Mouse (Mus musculus) urinary bladder, adult 2 months (tissue): ENCODE measurements around the gene Mospd3. TPM values are rescaled to one million over a fixed set of nuclear protein-coding genes. Genes with fewer than 3 reads are reported as not detected.
A peak's percentile ranks its signal among the peaks of the same experiment; 100 is the strongest.

Experiments used
- DNase-seq: peaks from one replicate; pipeline ENCODE4 v3.0.0; 2022; ENCODE audit warnings: low spot score
- polyA plus RNA-seq: library from polyadenylated mRNA; depleted of rRNA; stranded (reverse); fragments of >200 nt; gene quantifications from 2 replicates; pipeline ENCODE4 v1.2.3, GENCODE M21; 2012; rRNA removed

Mospd3 gene
- polyA plus RNA-seq, 1 experiment = 30.9 TPM

DNA sequence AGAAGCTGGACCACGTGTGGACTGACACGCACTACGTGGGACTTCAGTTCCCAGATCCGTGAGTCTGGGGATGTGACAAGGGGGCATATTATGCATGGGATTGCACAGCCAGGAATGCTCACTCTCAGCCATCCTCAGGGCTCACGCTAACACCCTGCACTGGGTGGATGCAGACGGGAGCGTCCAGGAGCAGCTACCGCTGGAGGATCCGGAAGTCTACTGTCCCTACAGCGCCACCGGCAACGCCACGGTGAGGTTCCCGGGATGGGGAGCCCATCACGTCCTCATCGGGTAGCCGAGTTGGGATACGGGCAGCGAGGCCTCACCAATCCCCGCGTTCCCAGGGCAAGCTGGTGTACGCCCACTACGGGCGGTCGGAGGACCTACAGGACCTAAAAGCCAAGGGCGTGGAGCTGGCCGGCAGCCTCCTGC is 26.4 kb downstream of the Mospd3 start:
- no peak for DNase-seq

- no peak for DNase-seq
Measured at GRCm38 (mm10) chr5:137570691-137571586, 29.9 kb downstream of the Mospd3 start.

DNA sequence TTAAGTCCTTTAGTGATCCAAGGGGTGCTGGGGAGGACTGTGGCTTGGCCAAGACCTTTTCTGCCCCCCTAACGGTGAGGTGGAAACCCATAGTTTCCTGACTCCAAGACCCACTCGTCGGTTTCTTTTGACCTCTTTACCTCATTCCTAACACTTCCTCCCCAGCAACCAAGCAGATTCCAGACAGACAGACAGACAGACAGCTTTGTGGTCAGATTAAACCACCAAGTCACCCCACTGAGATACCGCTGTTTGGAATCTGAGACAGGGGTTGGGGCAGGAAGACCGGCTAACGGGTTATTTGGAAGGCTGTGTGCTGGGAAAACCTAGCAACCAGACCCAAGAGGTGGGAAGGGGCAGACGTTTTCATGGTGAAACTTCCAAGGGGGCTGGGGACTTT is 30.7 kb downstream of the Mospd3 start:
- no peak for DNase-seq

DNA sequence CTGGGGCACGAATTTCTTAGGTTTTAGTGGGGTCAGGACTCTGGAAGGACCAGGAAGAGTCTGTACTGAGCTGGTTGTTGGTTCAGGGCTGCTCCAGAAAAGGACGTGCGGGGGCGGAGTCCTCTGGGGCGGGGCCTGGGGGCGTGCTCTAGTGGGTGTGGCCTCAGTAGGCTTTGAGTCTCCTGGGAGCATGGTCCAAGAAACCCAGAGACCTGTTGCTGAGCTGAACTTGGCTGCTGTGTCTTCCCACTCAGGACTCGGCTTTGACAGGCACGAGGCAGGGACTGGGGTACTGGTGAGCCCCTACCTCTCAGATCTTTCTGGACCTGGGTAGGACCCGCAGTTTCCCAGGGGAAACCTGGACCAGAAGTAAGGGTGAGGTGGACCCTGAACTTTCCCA is 31.2 kb downstream of the Mospd3 start, which contains the start of gene Tfr2:
TSS of gene Tfr2 (plus strand) at position 176 of the 400 bp plus-strand sequence.
- DNase-seq = no peak

DNA sequence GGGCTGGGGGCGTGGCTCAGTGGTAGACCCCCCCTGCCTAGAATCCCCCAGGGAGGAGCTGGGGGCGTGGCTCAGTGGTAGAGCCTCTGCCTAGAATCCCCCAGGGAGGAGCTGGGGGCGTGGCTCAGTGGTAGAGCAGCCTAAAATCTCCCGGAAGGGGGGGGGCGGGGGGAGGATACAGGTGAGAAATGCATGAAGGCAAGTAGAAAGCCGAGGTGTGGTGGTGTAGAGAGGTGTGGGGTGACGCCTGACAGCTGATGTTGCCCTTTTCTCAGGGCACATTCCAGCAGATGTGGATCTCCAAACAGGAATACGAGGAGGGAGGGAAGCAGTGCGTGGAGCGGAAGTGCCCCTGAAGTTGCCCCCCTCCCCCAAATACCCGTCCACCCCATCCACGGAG is 31.8 kb downstream of the Mospd3 start:
- DNase-seq = no peak

GRCm38 (mm10) chr5:137568223-137568798 is 32.5 kb downstream of the Mospd3 start:
- DNase-seq = no peak

- no peak for DNase-seq
Measured at GRCm38 (mm10) chr5:137566416-137566815, 34.4 kb downstream of the Mospd3 start.

DNA sequence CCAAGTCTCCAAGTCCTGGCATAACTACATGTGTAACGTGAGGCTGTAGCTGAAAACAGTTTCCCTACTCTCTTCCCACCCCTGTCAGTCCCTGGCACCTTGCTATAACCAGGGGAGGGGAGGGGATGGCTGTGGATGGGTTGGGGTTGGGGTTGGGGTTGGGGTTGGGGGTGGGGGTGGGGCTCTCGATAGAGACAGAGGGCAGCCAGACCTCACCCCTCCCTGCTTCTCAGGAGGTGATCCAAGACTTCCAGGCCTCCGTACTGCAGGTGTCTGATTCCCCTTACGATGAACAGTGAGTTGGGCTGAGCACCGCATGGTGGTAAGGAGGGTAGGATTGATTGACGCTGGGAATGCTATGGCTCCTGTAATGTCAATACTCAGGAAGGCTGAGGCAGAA is 35.1 kb downstream of the Mospd3 start:
- no peak for DNase-seq

- DNase-seq = no peak
Measured at GRCm38 (mm10) chr5:137562965-137563364, 37.9 kb downstream of the Mospd3 start.

- DNase-seq = no peak
Measured at GRCm38 (mm10) chr5:137561556-137561955, 39.3 kb downstream of the Mospd3 start.

GRCm38 (mm10) chr5:137553898-137554297 is 47.0 kb downstream of the Mospd3 start:
- DNase-seq = no peak

DNA sequence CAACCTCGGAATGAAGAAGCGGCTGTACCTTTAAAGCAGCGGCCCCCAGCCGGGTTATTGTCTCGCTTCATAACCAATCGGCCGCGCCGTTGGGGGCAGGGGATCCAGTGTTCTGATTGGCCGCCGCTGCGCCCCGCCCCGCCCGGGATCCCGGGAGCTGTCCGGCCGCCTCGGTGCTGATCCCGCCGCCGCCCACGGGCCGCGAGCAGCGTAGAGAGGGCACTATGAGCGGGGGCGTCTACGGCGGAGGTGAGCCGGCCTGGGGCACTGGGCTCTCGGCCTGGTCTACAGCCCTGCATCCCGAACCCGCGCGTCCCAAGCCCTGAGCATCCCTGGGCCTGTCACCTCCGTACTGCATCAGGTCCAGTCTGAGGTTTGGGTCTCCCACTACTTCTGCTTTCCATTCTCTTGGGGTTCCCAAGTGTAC is 47.4 kb downstream of the Mospd3 start, which contains the start of gene Actl6b:
TSS of gene Actl6b (plus strand) at position 107 of the 427 bp plus-strand sequence.
- peak; percentile 44 for DNase-seq

DNA sequence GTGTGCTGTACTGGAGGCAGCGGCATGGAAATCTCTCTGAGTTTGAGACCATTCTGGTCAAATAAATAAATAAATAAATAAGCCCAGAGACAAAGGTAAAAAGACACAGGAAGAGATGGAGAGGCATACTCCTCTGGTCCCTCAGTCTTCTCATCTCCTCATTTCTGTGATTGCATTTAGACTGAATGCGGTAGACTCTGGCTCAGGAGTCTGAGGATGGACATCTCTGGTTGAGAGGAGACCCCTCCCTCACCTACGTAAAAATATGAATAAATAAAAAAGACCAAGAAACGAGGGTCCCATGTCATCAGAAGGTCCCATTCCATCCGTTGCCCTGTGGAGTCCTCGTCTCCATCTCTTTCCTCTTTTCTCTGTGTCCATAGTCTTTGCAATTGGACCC is 47.9 kb downstream of the Mospd3 start:
- no peak for DNase-seq

GRCm38 (mm10) chr5:137551119-137551518 is 49.7 kb downstream of the Mospd3 start:
- DNase-seq = no peak

GRCm38 (mm10) chr5:137549840-137550239 is 51.0 kb downstream of the Mospd3 start:
- DNase-seq = no peak

Other genes starting within 250 kb of the Mospd3 start
- 0.11 and 0.15 TPM in 2 replicates for gene Zan, start 124.0 kb downstream of the Mospd3 start, polyA plus RNA-seq
- gene Pop7, start 98.5 kb downstream of the Mospd3 start, polyA plus RNA-seq = 23.4 and 29.6 TPM in 2 replicates
- gene Gigyf1, start 82.5 kb downstream of the Mospd3 start, polyA plus RNA-seq = 32.4 and 34.7 TPM in 2 replicates
- not detected in 2 replicates for gene Epo, start 67.8 kb downstream of the Mospd3 start, polyA plus RNA-seq
- gene Gnb2, start 67.5 kb downstream of the Mospd3 start, polyA plus RNA-seq = 363 and 433 TPM in 2 replicates
- 0.06 TPM in 1 of 2 replicates, not detected in the other for gene Actl6b, start 47.5 kb downstream of the Mospd3 start, polyA plus RNA-seq
- 0.48 and 0.68 TPM in 2 replicates for gene Tfr2, start 31.2 kb downstream of the Mospd3 start, polyA plus RNA-seq
- 305 and 309 TPM in 2 replicates for gene Pcolce, start 12.7 kb upstream of the Mospd3 start, polyA plus RNA-seq
- gene Fbxo24, start 27.9 kb upstream of the Mospd3 start, polyA plus RNA-seq = 0.81 and 0.94 TPM in 2 replicates
- 17.4 and 19.6 TPM in 2 replicates for gene Lrch4, start 28.1 kb upstream of the Mospd3 start, polyA plus RNA-seq
- gene Gm20605, start 28.1 kb upstream of the Mospd3 start, polyA plus RNA-seq = 22.7 and 24.6 TPM in 2 replicates
- gene Sap25, start 40.3 kb upstream of the Mospd3 start, polyA plus RNA-seq = 41.4 and 41.6 TPM in 2 replicates
- 1.2 and 1.4 TPM in 2 replicates for gene Irs3, start 44.7 kb upstream of the Mospd3 start, polyA plus RNA-seq
- 24.7 and 25.4 TPM in 2 replicates for gene Agfg2, start 83.7 kb upstream of the Mospd3 start, polyA plus RNA-seq
- 6.7 and 7.6 TPM in 2 replicates for gene Nyap1, start 140.5 kb upstream of the Mospd3 start, polyA plus RNA-seq
- gene Tsc22d4, start 144.7 kb upstream of the Mospd3 start, polyA plus RNA-seq = 68.8 and 109 TPM in 2 replicates
- gene Ppp1r35, start 177.8 kb upstream of the Mospd3 start, polyA plus RNA-seq = 20.1 and 26.6 TPM in 2 replicates
- gene Mepce, start 186.6 kb upstream of the Mospd3 start, polyA plus RNA-seq = 33.9 and 39.3 TPM in 2 replicates
- 3.3 and 5.0 TPM in 2 replicates for gene Zcwpw1, start 186.7 kb upstream of the Mospd3 start, polyA plus RNA-seq
- gene Pilra, start 235.2 kb upstream of the Mospd3 start, polyA plus RNA-seq = 26.0 and 31.2 TPM in 2 replicates